Mouse (Mus musculus): ENCODE data around the gene Zfp169.

Gene Zfp169

GRCm38 (mm10) chr13:48513003-48513929 is at the start of gene Zfp169, which contains the start of gene A830005F24Rik:
TSS of gene Zfp169 (minus strand) at chr13:48513451.
TSS of gene A830005F24Rik (plus strand) at chr13:48513570.
- DNase-seq (ENCODE audit: extremely low spot score, low spot score), result peak; percentile 67

GRCm38 (mm10) chr13:48562336-48562735 is 49.1 kb upstream of the Zfp169 start:
- DNase-seq (ENCODE audit: extremely low spot score, low spot score), result no peak

GRCm38 (mm10) chr13:48561481-48561880 is 48.2 kb upstream of the Zfp169 start:
- DNase-seq (ENCODE audit: extremely low spot score, low spot score), result no peak

- DNase-seq (ENCODE audit: extremely low spot score, low spot score), result no peak
Observed at GRCm38 (mm10) chr13:48555976-48556375, 42.7 kb upstream of the Zfp169 start.

DNA sequence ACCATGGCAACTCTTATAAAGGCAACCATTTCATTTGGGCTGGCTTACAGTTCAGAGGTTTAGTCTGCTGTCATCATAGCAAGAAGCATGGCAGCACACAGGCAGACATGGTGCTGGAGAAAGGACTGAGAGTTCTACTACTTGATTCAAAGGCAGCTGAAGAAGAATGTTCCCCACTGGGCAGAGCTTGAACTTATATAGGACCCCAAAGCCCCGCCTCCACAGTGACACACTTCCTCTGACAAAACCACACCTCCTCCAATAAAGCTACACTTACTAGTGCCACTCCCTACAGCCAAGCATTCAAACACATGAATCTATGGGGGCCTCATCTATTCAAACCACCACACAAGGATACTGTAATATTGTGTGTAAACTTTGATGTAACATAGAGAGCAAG is 41.3 kb upstream of the Zfp169 start:
- DNase-seq (ENCODE audit: extremely low spot score, low spot score), result no peak

DNA sequence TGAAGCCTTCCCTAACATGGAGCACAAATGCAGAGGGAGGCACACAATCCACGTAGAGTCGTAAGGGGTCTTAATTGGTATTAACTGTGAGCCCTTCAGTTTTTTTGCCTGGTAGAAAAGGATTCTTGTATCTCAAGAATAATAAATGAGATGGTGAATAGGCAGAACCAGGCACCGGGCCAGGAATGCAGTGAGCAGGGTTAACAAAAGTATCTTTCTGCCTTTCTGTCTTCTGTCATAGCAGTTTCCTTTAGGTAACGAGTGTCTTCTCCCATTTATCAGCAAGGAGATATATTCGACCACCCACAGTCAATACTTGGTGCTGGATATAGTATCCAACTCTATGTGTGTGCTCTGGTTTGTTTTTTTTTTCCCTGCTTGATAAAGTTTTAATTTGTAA is 40.3 kb upstream of the Zfp169 start:
- DNase-seq (ENCODE audit: extremely low spot score, low spot score), result no peak

DNA sequence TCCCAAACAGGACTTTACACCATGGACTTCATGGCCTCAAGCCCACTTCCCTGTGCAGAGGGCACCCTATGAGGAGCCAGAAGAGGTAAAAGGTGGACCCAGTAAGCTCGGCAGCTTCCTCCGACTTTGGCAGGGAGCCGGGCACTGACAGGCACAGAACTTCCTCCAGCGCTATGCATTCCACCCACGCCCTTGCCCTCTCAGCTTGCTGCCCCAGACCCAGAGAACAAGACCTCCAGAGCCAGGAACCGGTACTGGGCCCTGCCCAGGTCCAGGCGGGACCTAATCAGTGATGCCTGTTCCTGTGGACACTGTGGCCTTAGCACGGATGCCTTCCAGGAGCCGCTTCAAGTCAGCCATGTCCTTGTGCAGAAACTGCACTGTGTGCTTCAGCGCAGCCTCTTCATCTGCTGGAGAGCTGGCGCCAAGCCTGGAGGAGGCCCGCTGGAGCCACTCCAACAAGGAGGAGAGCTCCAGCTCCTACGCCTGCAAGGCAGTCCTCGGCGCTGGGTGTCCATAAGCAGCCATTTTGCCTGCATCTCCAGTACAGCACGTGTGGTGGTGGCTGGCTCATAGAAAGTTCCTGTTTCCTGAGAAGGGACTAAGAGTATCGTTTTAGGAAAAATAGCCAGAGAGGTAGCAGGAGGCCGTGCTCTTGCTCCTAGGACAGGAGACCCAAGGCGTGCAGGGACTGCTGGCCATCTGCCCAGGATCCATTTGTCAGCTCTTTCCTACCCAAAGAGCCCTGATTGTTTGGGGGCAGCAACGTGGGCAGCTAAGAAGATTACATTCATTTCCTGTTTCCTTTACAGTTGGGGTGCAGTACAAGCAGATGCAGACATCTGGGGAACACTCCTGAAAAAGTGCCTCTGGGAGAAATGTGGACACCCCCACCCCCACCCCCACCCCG is 39.2 kb upstream of the Zfp169 start:
- no peak for DNase-seq (ENCODE audit: extremely low spot score, low spot score)

GRCm38 (mm10) chr13:48548296-48548695 is 35.0 kb upstream of the Zfp169 start:
- DNase-seq (ENCODE audit: extremely low spot score, low spot score), result no peak

GRCm38 (mm10) chr13:48547623-48548022 is 34.4 kb upstream of the Zfp169 start:
- DNase-seq (ENCODE audit: extremely low spot score, low spot score), result no peak

DNA sequence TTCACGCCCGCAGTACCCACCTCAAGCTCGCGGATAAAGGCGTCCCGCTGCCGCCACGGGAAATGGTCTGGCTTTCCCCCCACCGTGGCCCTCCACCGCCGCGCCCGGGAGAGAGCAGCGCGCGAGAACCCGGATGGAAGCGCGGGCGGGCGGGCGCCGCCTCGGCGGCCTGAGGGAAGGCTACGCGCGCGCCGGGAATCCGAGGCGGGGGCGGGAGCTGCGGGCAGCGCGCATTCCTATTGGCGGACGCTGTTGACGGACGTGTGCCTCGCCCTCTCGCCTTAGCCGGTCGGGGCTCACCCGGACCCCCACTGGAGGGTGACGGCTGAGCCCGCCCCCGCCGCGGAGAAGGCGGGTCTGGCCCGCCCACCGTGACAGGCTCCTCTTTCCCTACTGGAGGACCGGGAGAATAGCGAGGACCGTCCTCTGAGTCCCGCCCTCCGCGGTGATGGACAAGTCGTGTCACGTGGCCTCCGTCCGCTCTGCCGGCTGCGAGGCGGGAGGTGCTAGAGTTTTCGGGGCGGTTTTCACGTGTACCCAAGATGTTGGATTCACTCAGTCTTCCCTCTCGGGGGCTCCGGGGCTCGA is 33.2 kb upstream of the Zfp169 start:
- DNase-seq (ENCODE audit: extremely low spot score, low spot score), result peak; percentile 99

DNA sequence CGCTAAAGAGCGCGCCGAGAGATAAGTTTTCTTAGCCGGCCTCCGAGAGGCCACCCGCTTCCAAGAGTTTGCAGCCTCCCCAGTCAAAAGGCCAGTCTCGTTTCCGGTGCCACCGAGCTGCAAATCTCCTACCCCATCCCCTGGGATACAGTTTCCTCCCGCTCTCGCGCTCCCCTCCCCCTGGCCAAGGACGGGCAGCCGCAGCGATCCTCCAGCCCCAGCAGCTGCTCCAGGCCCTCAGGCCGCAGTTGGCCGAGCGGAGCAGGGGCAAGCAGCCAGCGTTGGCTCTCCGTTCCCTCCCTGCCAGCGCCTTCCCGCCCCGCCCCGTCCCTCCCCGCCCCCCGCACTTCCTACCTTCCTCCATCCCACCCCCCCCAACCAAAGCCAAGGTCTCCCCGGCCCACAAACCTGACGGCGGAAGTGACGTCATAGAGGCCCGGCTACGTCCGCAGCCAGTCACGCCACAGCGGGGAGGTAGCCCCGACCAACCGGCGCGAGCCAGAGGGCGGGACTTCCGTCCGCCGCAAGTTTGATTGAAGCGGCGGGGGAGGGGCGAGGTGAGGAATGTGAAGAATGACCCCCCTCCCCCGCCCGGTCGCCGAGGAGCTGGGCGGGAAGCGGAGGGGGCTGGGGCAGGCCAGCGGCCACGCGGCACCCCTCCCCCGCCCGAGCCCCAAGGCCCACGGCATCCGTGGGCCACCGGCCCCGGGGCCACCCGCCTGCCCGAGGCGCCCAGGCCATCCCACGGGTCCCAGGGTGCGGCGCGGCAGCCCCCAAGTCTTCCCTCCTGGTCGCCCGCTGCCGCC is 32.4 kb upstream of the Zfp169 start:
- DNase-seq (ENCODE audit: extremely low spot score, low spot score), result peak; percentile 99

DNA sequence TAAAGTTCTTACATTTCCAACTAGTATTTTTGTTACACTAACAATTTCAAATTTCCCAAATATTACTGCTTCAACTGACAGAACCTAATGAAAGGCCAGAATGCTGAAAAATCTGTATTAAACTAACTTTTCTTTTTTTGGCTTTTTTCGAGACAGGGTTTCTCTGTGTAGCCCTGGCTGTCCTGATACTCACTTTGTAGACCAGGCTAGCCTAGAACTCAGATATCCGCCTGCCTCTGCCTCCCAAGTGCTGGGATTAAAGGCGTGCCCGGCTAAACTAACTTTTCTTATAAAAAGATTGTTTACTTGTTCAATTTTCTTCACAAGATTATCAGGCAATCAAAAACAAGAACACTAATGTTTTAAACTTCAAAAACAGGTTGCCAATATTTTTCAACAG is 31.6 kb upstream of the Zfp169 start:
- no peak for DNase-seq (ENCODE audit: extremely low spot score, low spot score)

GRCm38 (mm10) chr13:48544391-48544790 is 31.1 kb upstream of the Zfp169 start:
- DNase-seq (ENCODE audit: extremely low spot score, low spot score), result no peak

- DNase-seq (ENCODE audit: extremely low spot score, low spot score), result no peak
Observed at GRCm38 (mm10) chr13:48540488-48540887, 27.2 kb upstream of the Zfp169 start.

DNA sequence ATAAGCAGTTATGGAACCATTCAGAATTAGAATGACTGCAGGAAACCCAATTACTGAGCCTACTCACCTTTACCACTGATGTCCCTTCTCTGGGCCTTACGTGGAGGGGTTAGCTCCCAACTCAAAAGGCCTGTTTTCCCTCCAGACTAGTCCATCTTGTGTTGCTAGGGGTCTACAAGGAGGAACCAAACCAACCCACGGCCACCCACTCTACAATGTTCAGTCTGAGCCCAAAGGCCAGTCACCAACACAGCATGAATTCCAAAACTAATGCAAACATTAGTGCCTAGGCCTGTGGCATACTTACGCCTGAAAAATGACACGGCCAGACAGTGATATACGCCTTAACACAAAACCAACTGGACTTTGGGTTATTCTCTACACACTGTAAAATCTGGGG is 20.2 kb upstream of the Zfp169 start:
- DNase-seq (ENCODE audit: extremely low spot score, low spot score), result no peak

GRCm38 (mm10) chr13:48531448-48531847 is 18.2 kb upstream of the Zfp169 start:
- no peak for DNase-seq (ENCODE audit: extremely low spot score, low spot score)

DNA sequence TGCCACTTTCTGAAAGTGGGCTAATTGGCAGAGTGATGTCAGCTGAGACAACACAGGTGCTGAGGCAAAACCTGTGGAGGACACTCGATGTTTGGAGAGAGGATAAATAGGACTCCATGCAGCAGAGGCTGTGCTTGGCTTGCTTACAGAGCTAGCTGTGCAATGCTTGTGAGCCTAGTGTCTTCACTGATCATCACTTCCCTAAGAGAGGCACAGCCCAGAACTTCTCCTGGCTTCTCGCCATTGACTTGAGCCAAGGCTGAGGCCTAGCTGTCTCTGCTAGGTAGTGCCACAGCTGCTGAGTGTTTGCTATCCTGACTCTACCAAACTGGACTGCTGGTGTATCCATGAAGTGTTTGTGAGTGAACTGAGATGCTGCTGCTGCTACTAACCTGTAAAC is 17.4 kb upstream of the Zfp169 start:
- DNase-seq (ENCODE audit: extremely low spot score, low spot score), result no peak

DNA sequence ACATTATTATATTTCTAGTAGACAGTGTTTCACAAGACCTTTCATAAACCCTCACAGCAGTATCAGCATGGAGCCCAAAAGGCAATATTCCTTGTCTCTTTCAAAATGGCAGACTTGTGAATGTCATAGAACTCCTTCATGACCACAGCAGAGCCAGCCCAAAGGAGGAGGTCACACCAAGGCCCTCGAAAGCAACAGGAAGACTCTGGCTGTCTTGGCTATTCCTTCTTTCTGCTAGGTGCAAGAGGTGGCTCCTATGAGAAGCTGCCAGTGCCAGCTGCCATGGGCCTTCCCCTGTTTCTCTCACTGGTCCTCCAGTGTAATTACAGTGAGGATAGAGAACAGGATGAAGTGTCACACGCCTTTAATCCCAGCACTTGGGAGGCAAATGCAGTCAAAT is 15.8 kb upstream of the Zfp169 start:
- DNase-seq (ENCODE audit: extremely low spot score, low spot score), result no peak

GRCm38 (mm10) chr13:48528123-48528871 is 15.0 kb upstream of the Zfp169 start:
- peak; percentile 55 for DNase-seq (ENCODE audit: extremely low spot score, low spot score)

- no peak for DNase-seq (ENCODE audit: extremely low spot score, low spot score)
Observed at GRCm38 (mm10) chr13:48525745-48526144, 12.5 kb upstream of the Zfp169 start.
